Mouse (Mus musculus) thymus, postnatal 25 days (tissue): ENCODE results near the gene Col23a1.
"Not testable (repeated sequence)": the region's sequence is repeated elsewhere in the genome, so short reads cannot be mapped to it uniquely, and the experiment has no call there.

Source experiments
- DNase-seq: peaks from one replicate; pipeline ENCODE4 v3.0.0; 2022

Col23a1 gene

GRCm38 (mm10) chr11:51328387-51328942 lies 38.7 kb downstream of the Col23a1 start:
- DNase-seq, result no peak

- DNase-seq, result no peak
Observed at GRCm38 (mm10) chr11:51329837-51330714, 40.4 kb downstream of the Col23a1 start.

- no peak for DNase-seq
Observed at GRCm38 (mm10) chr11:51334017-51334416, 44.3 kb downstream of the Col23a1 start.

- no peak for DNase-seq
Observed at GRCm38 (mm10) chr11:51337585-51337984, 47.9 kb downstream of the Col23a1 start.

- no peak for DNase-seq
Observed at GRCm38 (mm10) chr11:51338416-51338815, 48.7 kb downstream of the Col23a1 start.

- DNase-seq, result no peak
Observed at GRCm38 (mm10) chr11:51341091-51341490, 51.4 kb downstream of the Col23a1 start.

- DNase-seq, result no peak
Observed at GRCm38 (mm10) chr11:51342776-51343175, 53.1 kb downstream of the Col23a1 start.

- no peak for DNase-seq
Observed at GRCm38 (mm10) chr11:51343312-51343711, 53.6 kb downstream of the Col23a1 start.

GRCm38 (mm10) chr11:51343728-51344289 lies 54.1 kb downstream of the Col23a1 start:
- no peak for DNase-seq

GRCm38 (mm10) chr11:51345481-51346465 lies 56.1 kb downstream of the Col23a1 start:
- DNase-seq, result no peak

GRCm38 (mm10) chr11:51347756-51348155 lies 58.0 kb downstream of the Col23a1 start:
- no peak for DNase-seq

- DNase-seq, result no peak
Observed at GRCm38 (mm10) chr11:51349665-51350064, 59.9 kb downstream of the Col23a1 start.

GRCm38 (mm10) chr11:51351151-51351550 lies 61.4 kb downstream of the Col23a1 start:
- DNase-seq, result no peak

GRCm38 (mm10) chr11:51351841-51352240 lies 62.1 kb downstream of the Col23a1 start:
- DNase-seq, result no peak

GRCm38 (mm10) chr11:51353746-51354145 lies 64.0 kb downstream of the Col23a1 start:
- DNase-seq, result no peak

GRCm38 (mm10) chr11:51358981-51359380 lies 69.3 kb downstream of the Col23a1 start:
- not testable (repeated sequence) for DNase-seq

GRCm38 (mm10) chr11:51364353-51364752 lies 74.6 kb downstream of the Col23a1 start:
- DNase-seq, result no peak

- DNase-seq, result no peak
Observed at GRCm38 (mm10) chr11:51367334-51367733, 77.6 kb downstream of the Col23a1 start.

GRCm38 (mm10) chr11:51370273-51370672 lies 80.6 kb downstream of the Col23a1 start:
- DNase-seq, result no peak

- DNase-seq, result no peak
Observed at GRCm38 (mm10) chr11:51371321-51371720, 81.6 kb downstream of the Col23a1 start.

- DNase-seq, result no peak
Observed at GRCm38 (mm10) chr11:51371926-51372325, 82.2 kb downstream of the Col23a1 start.

- no peak for DNase-seq
Observed at GRCm38 (mm10) chr11:51377199-51377598, 87.5 kb downstream of the Col23a1 start.

GRCm38 (mm10) chr11:51388892-51389340 lies 99.2 kb downstream of the Col23a1 start:
- no peak for DNase-seq
